Mouse (Mus musculus): ENCODE results near the gene Gmppa.

Gmppa gene

DNA sequence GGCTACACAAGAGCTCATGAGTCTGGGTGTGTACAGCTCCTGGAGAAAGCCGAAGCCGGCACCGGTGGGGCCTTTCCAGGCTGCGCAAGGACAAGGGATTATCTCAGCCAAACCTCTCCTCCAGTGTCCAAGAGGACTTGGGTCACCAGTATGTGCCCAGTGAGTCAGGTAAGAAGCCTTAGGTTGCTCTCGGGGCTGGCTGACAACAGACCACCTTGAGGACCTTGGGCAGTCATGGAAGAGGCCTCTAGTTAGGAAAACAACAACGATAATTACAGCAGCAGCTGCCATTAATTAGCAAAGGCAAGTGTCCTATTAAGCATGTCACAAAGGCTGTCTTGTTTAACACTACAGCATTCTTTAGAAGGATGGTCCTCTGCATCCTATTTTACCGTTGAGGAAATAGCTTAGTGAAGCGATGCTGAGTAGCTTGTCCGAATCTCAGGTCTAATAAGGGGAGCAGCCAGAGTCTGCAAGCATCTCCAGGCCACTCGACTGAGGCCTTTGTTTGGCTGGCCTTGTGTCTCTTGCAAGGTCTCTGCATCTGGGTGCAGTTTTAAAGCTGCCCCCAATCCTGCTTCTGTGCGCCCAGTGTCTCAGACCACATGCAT lies 11.8 kb upstream of the Gmppa start:
- DNase-seq (ENCODE audit: low spot score), result no peak

DNA sequence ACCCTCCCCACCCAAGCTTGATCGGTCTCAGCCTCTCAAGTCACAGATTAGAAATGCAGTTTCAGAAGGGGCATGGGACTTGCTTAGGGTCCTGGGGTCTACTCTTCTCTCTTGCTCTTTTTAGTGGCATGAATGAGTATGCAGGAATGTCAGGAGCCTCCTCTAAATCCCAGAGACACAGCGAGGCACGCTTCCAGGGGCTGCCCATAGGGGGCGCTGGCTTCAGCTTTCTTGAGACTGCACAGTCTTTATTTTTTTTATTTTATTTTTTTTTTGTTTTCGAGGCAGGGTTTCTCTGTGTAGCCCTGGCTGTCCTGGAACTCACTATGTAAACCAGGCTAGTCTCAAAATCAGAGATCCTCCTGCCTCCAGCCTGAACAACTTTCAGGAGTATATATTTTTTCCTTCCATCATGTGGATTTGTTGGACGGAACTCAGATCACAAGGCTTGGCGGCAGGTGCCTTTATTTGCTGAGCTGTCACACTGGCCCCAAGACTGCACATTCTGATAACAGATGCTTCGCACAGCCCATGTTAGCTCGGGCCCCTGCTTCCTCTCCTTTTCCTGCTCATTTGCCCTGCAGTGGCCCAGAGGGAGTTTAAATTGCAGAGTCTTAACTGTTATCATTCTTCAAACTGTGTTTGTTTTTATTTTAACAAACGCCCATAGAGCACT lies 9.8 kb upstream of the Gmppa start:
- no peak for DNase-seq (ENCODE audit: low spot score)

DNA sequence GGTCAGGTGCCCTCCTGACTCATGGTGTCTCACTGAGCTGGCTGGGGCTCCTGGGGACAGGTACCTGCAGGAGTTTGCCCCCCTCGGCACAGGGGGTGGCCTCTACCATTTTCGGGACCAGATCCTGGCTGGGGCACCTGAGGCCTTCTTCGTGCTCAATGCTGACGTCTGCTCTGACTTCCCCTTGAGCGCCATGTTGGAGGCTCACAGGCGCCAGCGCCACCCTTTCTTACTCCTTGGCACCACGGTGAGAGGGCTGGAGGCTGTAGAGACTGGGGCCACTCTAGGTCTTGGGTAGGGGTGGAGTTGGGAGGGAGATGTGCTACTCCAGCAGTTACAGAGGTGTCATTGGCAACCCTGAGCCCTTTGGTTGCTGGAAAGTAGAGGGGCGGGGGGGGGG lies 3.1 kb downstream of the Gmppa start:
- no peak for DNase-seq (ENCODE audit: low spot score)

DNA sequence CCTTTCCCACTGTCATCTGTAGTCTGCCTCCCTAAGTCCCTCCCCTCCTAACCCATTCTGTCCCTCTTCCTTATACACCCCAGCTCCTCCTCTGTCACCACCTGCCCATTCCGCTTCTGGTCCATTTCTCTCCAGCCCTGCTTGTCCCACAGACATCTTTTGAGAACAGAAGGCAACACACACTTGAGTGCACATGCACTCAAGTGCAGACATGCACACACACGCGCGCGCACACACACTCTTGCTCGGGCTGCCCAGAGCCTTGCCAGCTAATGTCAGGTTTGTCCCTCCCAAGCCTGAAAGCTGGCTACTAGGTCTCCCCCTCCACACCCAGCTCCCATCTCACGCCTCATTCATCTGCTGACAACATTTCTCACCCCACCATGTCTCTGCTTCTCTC lies 4.9 kb downstream of the Gmppa start:
- DNase-seq (ENCODE audit: low spot score), result no peak

DNA sequence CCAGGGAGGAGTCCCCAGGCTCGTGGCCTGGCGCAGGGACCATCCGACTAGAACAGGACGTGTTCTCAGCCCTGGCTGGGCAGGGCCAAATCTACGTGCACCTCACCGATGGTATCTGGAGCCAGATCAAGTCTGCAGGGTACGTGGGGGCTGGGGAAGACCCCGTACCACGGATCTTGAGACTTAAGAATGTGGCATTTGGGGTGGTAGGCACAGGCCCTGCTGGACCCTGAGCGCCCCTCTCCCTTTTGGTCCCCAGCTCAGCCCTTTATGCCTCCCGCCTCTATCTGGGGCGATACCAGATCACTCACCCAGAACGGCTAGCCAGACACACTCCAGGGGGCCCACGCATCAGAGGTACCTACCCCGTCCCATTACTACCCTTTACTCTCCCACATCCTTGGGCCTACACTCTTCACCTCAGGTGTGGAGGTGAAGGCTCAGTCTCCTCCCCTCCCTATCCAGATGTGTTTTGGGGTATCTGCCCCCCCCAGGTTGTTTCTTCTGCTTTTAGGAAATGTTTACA lies 5.8 kb downstream of the Gmppa start:
- DNase-seq (ENCODE audit: low spot score), result no peak

DNA sequence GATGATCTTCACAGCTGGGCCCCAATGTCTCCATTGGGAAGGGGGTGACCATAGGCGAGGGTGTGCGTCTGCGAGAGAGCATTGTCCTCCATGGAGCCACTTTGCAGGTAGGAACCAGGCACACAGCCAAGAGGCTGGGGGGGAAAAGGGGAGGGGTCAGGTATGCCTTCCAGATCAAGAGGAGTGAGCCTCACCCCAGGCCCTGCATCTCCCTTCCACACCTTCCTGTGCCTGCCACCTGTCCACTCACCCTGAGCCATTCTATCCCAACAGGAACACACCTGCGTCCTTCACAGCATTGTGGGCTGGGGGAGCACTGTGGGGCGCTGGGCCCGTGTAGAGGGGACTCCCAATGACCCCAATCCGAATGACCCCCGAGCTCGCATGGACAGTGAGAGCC lies 6.4 kb downstream of the Gmppa start:
- DNase-seq (ENCODE audit: low spot score), result no peak

DNA sequence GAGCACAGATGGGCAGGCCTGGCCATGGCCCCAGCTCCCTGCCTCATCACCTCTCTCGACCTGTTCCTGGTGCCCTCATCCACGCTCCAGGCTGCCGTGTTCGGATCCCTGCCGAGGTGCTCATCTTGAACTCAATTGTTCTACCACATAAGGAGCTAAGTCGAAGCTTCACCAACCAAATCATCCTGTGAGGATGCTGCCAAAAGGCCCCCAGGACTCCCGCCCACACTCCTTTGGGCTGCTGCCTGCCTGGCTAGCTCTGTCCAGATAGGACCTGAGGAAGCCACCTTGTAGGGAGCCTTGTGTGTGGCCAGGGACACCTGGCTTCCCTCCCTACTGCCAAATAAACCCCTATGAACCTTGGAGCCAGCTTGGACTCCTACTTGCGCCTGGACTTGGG lies 7.1 kb downstream of the Gmppa start:
- DNase-seq (ENCODE audit: low spot score), result no peak

DNA sequence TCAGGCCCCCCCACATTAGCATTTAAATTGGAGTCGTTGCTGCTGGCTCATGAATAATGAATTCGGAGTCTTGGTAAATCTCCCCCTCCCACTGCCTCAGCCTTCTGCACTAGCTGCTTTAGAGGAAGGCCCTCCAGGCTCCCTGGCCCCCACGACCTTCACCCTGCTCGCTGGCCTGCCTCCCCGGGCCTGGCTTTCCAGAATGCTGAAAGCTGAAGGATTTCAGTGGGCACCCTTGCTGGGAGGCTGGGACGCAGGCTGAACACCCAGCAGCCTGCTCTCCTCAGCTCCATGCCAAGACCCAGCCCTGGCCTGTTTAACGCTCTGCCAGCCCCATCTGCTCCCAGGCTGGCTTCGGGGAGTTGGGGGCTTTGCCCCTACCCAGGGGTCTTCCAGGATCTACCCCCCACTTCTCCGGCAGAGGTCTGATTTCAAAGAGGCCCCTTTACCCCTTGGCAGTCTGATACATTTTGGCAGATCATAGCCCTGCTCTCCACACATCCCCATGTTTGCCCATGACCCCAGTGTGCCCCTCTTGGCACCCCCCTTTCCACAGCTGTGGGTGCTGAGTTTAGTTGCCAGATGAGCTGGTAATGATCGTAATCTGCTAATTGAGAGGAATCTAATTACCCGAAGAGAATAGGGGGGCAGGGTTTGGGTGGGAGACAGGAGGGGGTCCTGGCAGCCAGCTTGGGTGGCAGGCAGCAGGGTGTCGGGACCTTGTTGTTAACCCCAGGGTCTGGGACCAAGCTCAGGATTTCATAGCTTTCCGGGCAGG lies 7.7 kb downstream of the Gmppa start:
- no peak for DNase-seq (ENCODE audit: low spot score)

DNA sequence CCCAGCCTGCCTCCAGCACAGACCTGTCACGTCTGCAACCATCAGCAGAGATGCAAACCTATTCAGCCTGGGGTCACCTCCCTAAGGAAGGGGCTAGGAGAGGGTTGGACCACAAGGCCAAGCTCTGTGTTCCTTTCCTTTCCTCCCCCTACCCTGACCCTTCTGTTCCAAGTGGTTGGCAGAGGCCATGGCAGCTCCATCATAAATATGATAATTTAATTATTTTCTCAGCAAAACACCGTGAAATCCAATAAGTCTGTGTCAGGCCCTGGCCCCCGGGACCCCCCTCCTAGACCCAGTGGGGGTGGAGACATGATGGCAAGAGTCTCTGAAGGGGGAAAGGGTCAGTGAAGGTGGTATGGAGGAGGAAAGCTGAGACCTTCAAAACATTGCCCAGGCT lies 8.5 kb downstream of the Gmppa start:
- DNase-seq (ENCODE audit: low spot score), result no peak

DNA sequence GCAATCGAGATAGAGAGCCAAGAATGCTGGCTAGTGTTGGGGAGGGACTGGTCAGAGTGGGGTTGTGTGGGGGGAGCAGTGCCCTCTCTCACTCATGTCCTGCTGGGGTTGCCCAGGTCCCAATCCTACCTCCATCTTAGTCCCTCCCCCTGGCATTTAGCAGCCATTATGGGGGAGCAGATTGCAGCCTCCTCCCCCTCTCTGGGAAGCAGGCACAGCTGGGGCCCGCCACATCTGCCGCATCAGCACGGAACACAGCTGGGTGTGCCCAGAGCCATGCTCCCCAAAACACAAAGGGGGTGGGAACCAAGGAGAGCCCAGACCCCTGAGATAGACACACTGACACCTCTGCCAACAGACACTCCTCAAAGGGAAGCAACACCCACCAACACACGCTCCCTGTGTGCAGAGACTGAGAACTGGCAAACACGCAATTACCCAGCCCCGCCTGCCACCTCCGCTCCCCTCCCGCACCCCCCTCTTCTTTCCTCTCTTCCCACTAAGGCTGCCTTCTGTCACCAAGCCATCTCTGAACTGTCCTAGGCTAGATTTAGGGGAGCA lies 9.5 kb downstream of the Gmppa start:
- DNase-seq (ENCODE audit: low spot score), result no peak

DNA sequence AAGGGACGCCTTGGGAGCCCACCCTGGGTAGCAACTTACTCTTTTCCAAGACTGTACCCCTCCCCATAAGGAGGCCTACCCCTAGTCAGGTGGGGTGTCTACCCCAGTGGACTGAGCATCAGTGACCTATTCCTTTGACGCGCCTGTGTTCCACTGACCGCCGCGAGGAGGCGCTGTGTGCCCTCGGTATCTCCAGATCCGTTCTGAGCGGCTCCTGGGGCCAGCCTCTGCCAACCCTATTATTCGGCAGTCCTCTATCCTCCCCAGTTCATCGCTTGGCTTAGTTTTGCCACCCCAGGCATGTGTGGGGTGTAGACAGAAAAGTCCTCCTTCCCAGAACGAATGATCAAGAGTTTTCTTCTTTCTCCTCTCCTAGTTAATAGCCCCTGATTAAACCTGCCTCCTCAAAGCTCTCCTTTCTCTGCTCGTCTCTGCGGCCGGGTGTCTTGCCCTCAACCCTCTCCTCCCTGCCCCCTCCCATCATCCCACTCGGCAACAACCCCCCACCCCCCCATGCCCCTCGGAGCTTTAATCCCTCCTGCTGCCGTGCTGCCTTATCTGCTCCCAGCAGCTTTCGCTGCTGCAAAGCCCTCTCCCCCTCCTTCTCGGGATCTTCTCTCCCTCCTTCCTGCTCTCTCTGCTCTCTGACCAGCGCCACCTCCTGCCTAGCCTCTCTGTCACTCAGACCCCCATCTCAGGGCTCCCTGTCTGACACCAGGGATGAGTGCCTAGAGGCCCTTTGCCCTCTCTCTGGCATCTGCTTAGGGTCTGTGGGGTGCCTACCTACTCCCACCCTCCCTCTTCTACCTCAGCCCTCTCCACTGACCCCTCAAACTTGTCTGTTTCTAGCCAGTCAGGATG lies 10.3 kb downstream of the Gmppa start:
- peak; percentile 53 for DNase-seq (ENCODE audit: low spot score)

DNA sequence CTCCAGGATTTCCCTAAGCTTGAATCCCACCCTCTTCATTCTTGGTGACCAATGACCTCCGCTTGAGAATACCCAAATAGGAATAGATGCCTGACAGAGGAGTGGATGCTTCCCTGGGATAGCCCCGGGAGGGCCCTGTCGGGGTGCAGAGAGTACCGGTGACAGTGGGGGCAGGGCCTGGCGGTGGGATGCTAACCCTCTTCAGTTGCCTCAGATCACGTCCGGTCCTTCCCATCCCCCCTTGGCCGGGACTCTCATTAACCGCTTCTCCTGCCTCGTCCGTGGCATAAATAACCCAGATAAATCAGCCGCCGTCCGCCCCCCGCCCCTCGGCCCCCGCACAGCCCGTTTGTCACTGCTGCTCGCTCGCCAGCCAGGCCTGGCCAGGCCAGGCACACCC lies 10.9 kb downstream of the Gmppa start:
- no peak for DNase-seq (ENCODE audit: low spot score)

DNA sequence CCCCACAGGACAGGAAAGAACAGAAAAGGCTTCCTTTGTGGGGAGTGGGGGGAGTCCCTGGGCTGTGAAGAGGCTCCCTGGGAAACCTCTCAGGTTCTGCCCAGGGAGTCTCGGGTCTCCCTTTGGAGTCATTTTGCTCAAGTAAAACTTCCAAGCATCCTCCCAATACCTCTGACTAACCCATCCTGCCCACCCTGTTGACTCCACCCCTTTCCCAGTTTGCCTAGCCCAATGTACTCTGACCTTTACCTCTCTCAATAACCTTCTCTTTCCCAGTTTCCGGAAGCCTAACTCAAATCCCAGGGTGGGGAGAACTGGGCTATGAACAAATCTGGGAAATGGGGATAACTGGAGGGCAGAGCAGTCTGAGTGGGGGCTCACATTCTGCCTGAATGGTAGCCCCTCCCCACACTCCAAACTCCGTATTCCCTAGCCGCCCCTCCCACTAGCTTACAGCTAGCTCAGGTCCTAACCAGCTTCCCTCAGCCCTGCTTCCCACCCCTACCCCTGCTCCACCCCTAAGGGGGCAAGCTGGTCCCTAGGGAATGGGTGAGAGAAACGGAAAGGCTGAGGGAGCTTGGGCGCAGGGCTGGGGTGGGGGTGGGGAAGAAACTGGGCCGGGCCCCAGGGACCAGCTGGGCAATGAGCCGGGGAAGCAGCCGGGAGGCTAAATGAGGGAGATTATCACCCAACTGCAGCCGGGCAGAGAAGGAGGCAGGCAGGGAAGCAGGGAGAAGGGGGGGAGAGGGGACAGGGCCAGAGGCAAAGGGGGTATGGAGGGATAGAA lies 11.7 kb downstream of the Gmppa start:
- DNase-seq (ENCODE audit: low spot score), result no peak

DNA sequence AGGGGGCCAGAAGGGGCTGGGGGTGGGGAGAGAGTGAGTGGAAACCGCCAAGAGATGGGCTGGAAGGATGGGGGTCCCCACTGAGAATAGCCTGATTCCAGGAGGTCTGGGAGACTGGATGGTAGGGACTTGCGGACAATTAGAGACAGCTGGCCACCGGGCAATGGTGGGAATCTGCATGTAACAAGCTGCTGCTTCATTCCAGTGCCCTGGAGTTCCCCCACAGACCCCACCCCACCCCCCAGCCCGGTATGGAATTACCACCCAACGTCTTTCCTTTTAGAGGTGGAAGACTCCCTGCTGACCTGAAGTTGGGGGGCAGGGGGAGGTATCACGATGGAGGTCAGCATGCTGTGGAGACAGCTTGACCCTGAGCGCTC lies 12.3 kb downstream of the Gmppa start:
- no peak for DNase-seq (ENCODE audit: low spot score)

DNA sequence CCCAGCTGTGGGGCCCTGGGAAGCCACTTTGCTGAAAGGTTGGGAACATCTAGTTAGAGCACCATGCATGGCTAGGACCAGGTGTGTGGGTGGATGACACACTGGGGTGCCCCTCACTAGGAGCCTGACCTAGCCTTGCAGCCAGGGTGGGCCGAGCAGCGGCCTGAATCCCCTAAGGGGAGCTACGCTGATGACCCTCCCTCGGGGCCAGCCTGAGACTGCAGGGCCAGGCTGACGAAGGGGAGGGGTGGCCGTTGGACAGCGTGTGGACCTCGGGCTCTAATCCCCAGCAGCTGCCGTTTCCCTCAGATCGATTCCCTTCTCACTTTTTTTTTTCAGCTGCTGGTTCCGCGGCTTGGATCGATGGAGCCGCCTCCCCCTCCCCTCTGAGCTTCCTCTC lies 13.2 kb downstream of the Gmppa start:
- DNase-seq (ENCODE audit: low spot score), result no peak

DNA sequence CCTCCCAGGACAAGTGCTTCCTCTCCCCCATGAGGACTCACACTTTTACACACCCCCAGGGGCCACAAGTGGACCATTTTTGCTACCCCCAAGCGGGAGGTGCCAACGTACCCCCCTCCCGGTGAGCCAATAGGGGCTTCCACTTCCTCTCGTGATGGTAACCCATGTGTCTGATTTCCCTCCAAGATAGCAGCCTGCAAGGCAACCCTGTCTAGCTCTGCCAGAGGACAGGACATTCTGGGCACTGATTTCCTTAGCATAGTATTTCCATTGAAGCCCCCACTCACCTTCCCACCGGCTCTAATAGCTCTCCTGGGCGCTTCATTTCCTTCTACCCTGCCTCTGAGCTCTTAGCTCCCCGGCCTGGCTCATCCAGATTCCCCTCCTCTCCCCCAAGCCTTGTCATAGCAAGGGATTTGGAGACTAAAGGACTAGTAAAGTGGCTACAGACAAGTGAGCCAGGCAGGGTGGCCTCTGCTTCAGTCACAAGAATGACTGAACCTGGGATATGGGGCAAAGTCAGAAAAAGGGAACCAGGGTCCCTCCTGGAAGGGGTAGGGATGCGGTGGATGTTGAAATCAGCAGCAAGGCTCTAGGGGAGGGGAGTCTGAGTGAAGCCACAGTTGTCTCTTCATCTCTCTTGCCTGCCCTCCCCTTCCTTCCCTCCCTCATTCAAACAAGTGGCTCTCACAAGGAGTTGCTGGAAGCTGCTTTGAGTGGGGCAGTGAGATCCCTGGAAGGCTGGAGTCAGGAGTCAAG lies 13.8 kb downstream of the Gmppa start:
- no peak for DNase-seq (ENCODE audit: low spot score)

DNA sequence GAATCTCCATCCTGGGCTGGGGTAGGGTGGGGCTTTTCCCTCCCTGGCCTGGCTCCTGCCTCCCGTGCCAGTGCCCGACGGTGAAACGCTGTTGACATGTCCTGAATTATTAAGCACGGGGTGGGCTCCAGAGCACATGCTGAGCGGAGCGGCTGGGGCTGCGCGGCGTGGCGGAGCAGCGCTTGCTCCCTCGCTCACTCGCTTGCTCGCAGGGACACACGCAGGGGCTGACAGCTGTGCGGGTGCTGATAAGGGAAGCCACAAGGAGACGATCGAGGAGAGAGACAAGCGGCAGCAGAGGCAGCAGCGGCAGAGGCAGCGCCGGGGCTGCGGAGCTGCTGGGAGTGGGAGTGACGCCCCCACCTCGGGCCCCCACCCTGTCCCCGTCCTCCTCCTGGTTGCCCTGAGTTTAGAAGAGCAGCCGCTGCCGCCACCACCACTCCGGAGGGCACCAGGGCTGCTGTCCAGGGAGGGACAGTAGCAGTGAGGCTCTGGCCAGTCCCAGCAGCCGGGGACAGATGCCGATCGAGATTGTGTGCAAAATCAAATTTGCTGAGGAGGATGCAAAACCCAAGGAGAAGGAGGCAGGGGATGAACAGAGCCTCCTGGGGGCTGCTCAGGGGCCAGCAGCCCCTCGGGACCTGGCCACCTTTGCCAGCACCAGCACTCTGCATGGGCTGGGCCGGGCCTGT lies 14.7 kb downstream of the Gmppa start, which contains the start of gene Asic4:
Gene Asic4 (plus strand): TSS at position 123 of the 692 bp plus-strand sequence.
- DNase-seq (ENCODE audit: low spot score), result no peak

DNA sequence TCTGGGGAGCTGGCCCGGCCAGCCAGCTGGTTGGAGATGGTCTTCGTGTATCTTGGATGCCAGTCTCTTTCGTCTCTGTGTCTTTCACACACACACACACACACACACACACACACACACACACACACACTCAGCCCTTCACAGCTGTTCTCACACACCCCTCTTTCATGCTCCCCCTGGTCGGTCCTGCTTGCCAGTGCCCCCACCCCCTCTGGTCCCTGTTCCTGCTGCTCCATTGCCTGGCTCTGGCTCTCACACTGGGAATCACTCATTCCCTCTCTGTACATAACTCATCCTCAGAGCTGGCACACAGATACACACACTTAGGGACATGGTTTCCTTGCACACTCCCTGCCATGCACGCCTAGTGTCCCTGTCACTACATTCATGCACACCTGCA lies 16.2 kb downstream of the Gmppa start:
- no peak for DNase-seq (ENCODE audit: low spot score)

DNA sequence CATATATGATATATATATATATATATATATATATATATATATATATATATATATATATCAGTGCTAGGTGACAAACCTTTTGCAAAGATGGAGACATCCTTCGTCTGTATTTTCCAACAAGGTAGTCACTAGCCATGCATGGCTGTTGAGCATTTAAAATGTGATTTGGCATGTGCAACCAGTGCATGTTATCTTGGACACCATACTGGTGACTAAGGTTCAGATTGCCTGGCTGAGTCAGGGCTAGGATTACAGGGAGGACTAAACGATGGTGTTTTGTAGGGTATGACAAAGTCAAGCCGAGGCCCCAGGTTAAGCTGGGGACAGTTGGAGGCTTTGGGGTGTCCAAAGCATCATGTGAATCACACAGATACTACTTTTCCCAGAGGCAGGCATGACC lies 19.7 kb downstream of the Gmppa start:
- DNase-seq (ENCODE audit: low spot score), result no peak

DNA sequence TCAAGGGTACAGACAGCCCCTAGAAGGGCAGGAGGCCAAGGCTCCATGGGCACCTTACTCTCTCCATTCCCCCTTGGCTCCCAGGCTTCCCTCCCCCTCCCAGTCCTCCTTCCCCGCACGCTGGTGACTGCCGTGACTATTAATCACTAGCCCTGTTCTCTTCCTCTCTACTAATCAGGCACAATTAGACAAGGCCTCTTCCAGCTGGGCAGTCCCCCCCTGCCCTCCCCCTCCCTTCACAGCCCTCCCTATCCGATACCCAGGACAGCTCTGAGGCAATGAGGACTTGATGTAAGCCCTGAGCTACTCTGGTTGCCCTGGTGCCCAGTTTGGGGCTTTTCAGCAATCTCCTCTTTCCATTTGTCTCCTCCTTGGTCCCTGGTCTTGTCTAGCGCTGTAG lies 20.2 kb downstream of the Gmppa start:
- DNase-seq (ENCODE audit: low spot score), result no peak

Measured in spleen, adult 12 weeks (tissue).